Mouse (Mus musculus) myocyte (in vitro differentiated cells): ENCODE results near the gene Gm47283.
"Not testable (repeated sequence)": the region's sequence is repeated elsewhere in the genome, so short reads cannot be mapped to it uniquely, and the experiment has no call there.

Experiments used
- CEBPB ChIP-seq: IDR thresholded peaks from 2 replicates; pipeline ENCODE4 v1.6.1; 2011; ENCODE audit warnings: mild to moderate bottlenecking, moderate library complexity; ENCODE audit not compliant: poor library complexity, insufficient read depth, severe bottlenecking
- E2F4 ChIP-seq: IDR thresholded peaks from one replicate; pipeline ENCODE4 v1.6.1; 2011; ENCODE audit warnings: mild to moderate bottlenecking, control low read depth, moderate library complexity; ENCODE audit not compliant: insufficient read depth
- MAX ChIP-seq: IDR thresholded peaks from one replicate; pipeline ENCODE4 v1.6.1; 2011; ENCODE audit warnings: low read depth, mild to moderate bottlenecking, control low read depth
- MYOD1 ChIP-seq, 3 experiments: IDR thresholded peaks; one replicate each; pipeline ENCODE4 v1.6.1; 2011; ENCODE audit warnings: control low read depth in 2 of 3, low read depth in 2 of 3, mild to moderate bottlenecking in 2 of 3, moderate library complexity in 1 of 3; ENCODE audit not compliant: insufficient read length in 2 of 3, control insufficient read depth in 1 of 3
- POLR2A ChIP-seq: IDR thresholded peaks from one replicate; pipeline ENCODE4 v1.6.1; 2011; ENCODE audit warnings: low read depth, mild to moderate bottlenecking, control low read depth, moderate library complexity; ENCODE audit not compliant: insufficient read length
- POLR2AphosphoS2 ChIP-seq: IDR thresholded peaks from one replicate; pipeline ENCODE4 v1.6.1; 2011; ENCODE audit warnings: low read depth, control low read depth; ENCODE audit not compliant: insufficient read length
- REST ChIP-seq: IDR thresholded peaks from one replicate; pipeline ENCODE4 v1.6.1; 2011; ENCODE audit warnings: mild to moderate bottlenecking, control low read depth, moderate library complexity; ENCODE audit not compliant: insufficient read depth, insufficient read length
- TCF12 ChIP-seq: IDR thresholded peaks from one replicate; pipeline ENCODE4 v1.6.1; 2011; ENCODE audit warnings: mild to moderate bottlenecking, control low read depth; ENCODE audit not compliant: poor library complexity, insufficient read depth, severe bottlenecking
- USF1 ChIP-seq: IDR thresholded peaks from one replicate; pipeline ENCODE4 v1.6.1; 2011; ENCODE audit warnings: low read depth, mild to moderate bottlenecking, control low read depth, moderate library complexity

- TF ChIP-seq POLR2A; MYOD1 (IDR thresholded peaks at IDR 0.05; ENCODE audit: control insufficient read depth in 1 of 3, insufficient read length in 2 of 3, low read depth in 2 of 3); TCF12; USF1; POLR2AphosphoS2; MAX; CEBPB; E2F4; REST: not testable (repeated sequence)
These were observed 40.1 kb upstream of the Gm47283 start for GRCm38 (mm10) chrY:90744381-90744981.
